Mouse (Mus musculus): ENCODE data around the gene St6galnac3. TPM values are rescaled to one million over a fixed set of nuclear protein-coding genes. Genes with fewer than 3 reads are reported as not detected.

St6galnac3 gene
- polyA plus RNA-seq, 1 experiment: 2.5 TPM

GRCm38 (mm10) chr3:153662796-153663195 lies 62.2 kb downstream of the St6galnac3 start:
- no peak for TF ChIP-seq CTCF (IDR thresholded peaks at IDR 0.05; ENCODE audit: borderline replicate concordance, insufficient read depth, low read length)
- TF ChIP-seq POLR2A (IDR thresholded peaks at IDR 0.05; ENCODE audit: low read depth, low read length): no peak
- Histone ChIP-seq H3K4me1 (ENCODE audit: control insufficient read depth, insufficient read depth, low read length) (no peaks in the 10 kb centered on the region), H3K27ac (ENCODE audit: insufficient read depth, low read length) (no peak overlapping the region), H3K4me3 (ENCODE audit: insufficient read depth, low read length) (no peak overlapping the region)

- Histone ChIP-seq H3K4me3 (ENCODE audit: insufficient read depth, low read length) (no peak overlapping the region), H3K27ac (ENCODE audit: insufficient read depth, low read length) (no peak overlapping the region), H3K4me1 (ENCODE audit: control insufficient read depth, insufficient read depth, low read length) (no peaks in the 10 kb centered on the region)
- TF ChIP-seq CTCF (IDR thresholded peaks at IDR 0.05; ENCODE audit: borderline replicate concordance, insufficient read depth, low read length) (no peak), POLR2A (IDR thresholded peaks at IDR 0.05; ENCODE audit: low read depth, low read length) (no peak)
These were observed 63.0 kb downstream of the St6galnac3 start for GRCm38 (mm10) chr3:153661927-153662326.

- TF ChIP-seq CTCF (IDR thresholded peaks at IDR 0.05; ENCODE audit: borderline replicate concordance, insufficient read depth, low read length) (no peak), POLR2A (IDR thresholded peaks at IDR 0.05; ENCODE audit: low read depth, low read length) (no peak)
- no peak overlapping the region for H3K4me3 ChIP-seq (ENCODE audit: insufficient read depth, low read length)
- no peak overlapping the region for H3K27ac ChIP-seq (ENCODE audit: insufficient read depth, low read length)
- H3K4me1 ChIP-seq (ENCODE audit: control insufficient read depth, insufficient read depth, low read length): no peaks in the 10 kb centered on the region
These were observed 65.3 kb downstream of the St6galnac3 start for GRCm38 (mm10) chr3:153659575-153660168.

GRCm38 (mm10) chr3:153658051-153658777 lies 66.8 kb downstream of the St6galnac3 start:
- no peak overlapping the region for H3K27ac ChIP-seq (ENCODE audit: insufficient read depth, low read length)
- TF ChIP-seq CTCF (IDR thresholded peaks at IDR 0.05; ENCODE audit: borderline replicate concordance, insufficient read depth, low read length): peak; percentile 82
- no peak for TF ChIP-seq POLR2A (IDR thresholded peaks at IDR 0.05; ENCODE audit: low read depth, low read length)
- H3K4me3 ChIP-seq (ENCODE audit: insufficient read depth, low read length): no peak overlapping the region
- no peaks in the 10 kb centered on the region for H3K4me1 ChIP-seq (ENCODE audit: control insufficient read depth, insufficient read depth, low read length)

GRCm38 (mm10) chr3:153655071-153655470 lies 69.9 kb downstream of the St6galnac3 start:
- TF ChIP-seq CTCF (IDR thresholded peaks at IDR 0.05; ENCODE audit: borderline replicate concordance, insufficient read depth, low read length): no peak
- TF ChIP-seq POLR2A (IDR thresholded peaks at IDR 0.05; ENCODE audit: low read depth, low read length): no peak
- H3K4me3 ChIP-seq (ENCODE audit: insufficient read depth, low read length): no peak overlapping the region
- no peaks in the 10 kb centered on the region for H3K4me1 ChIP-seq (ENCODE audit: control insufficient read depth, insufficient read depth, low read length)
- no peak overlapping the region for H3K27ac ChIP-seq (ENCODE audit: insufficient read depth, low read length)

- H3K4me1 ChIP-seq (ENCODE audit: control insufficient read depth, insufficient read depth, low read length): no peaks in the 10 kb centered on the region
- TF ChIP-seq CTCF (IDR thresholded peaks at IDR 0.05; ENCODE audit: borderline replicate concordance, insufficient read depth, low read length): no peak
- no peak for TF ChIP-seq POLR2A (IDR thresholded peaks at IDR 0.05; ENCODE audit: low read depth, low read length)
- H3K4me3 ChIP-seq (ENCODE audit: insufficient read depth, low read length): no peak overlapping the region
- no peak overlapping the region for H3K27ac ChIP-seq (ENCODE audit: insufficient read depth, low read length)
These were observed 72.1 kb downstream of the St6galnac3 start for GRCm38 (mm10) chr3:153652850-153653249.

GRCm38 (mm10) chr3:153648713-153649112 lies 76.3 kb downstream of the St6galnac3 start:
- Histone ChIP-seq H3K27ac (ENCODE audit: insufficient read depth, low read length) (no peak overlapping the region), H3K4me3 (ENCODE audit: insufficient read depth, low read length) (no peak overlapping the region), H3K4me1 (ENCODE audit: control insufficient read depth, insufficient read depth, low read length) (no peaks in the 10 kb centered on the region)
- TF ChIP-seq CTCF (IDR thresholded peaks at IDR 0.05; ENCODE audit: borderline replicate concordance, insufficient read depth, low read length) (no peak), POLR2A (IDR thresholded peaks at IDR 0.05; ENCODE audit: low read depth, low read length) (no peak)

GRCm38 (mm10) chr3:153645803-153646202 lies 79.2 kb downstream of the St6galnac3 start:
- Histone ChIP-seq H3K4me1 (ENCODE audit: control insufficient read depth, insufficient read depth, low read length) (no peaks in the 10 kb centered on the region), H3K4me3 (ENCODE audit: insufficient read depth, low read length) (no peak overlapping the region), H3K27ac (ENCODE audit: insufficient read depth, low read length) (no peak overlapping the region)
- TF ChIP-seq POLR2A (IDR thresholded peaks at IDR 0.05; ENCODE audit: low read depth, low read length): no peak
- no peak for TF ChIP-seq CTCF (IDR thresholded peaks at IDR 0.05; ENCODE audit: borderline replicate concordance, insufficient read depth, low read length)

- no peak for TF ChIP-seq POLR2A (IDR thresholded peaks at IDR 0.05; ENCODE audit: low read depth, low read length)
- TF ChIP-seq CTCF (IDR thresholded peaks at IDR 0.05; ENCODE audit: borderline replicate concordance, insufficient read depth, low read length): no peak
- Histone ChIP-seq H3K4me3 (ENCODE audit: insufficient read depth, low read length) (no peak overlapping the region), H3K27ac (ENCODE audit: insufficient read depth, low read length) (no peak overlapping the region), H3K4me1 (ENCODE audit: control insufficient read depth, insufficient read depth, low read length) (no peaks in the 10 kb centered on the region)
These were observed 81.0 kb downstream of the St6galnac3 start for GRCm38 (mm10) chr3:153643822-153644519.

GRCm38 (mm10) chr3:153642826-153643225 lies 82.1 kb downstream of the St6galnac3 start:
- TF ChIP-seq POLR2A (IDR thresholded peaks at IDR 0.05; ENCODE audit: low read depth, low read length) (no peak), CTCF (IDR thresholded peaks at IDR 0.05; ENCODE audit: borderline replicate concordance, insufficient read depth, low read length) (no peak)
- H3K4me1 ChIP-seq (ENCODE audit: control insufficient read depth, insufficient read depth, low read length): no peaks in the 10 kb centered on the region
- no peak overlapping the region for H3K27ac ChIP-seq (ENCODE audit: insufficient read depth, low read length)
- no peak overlapping the region for H3K4me3 ChIP-seq (ENCODE audit: insufficient read depth, low read length)

All from embryonic fibroblast, embryonic 13.5 days (primary cell).